Mouse (Mus musculus): ENCODE data around the gene Grtp1. TPM values are rescaled to one million over a fixed set of nuclear protein-coding genes. Genes with fewer than 3 reads are reported as not detected.
A peak's percentile ranks its signal among the peaks of the same experiment; 100 is the strongest.

The Grtp1 gene
- polyA plus RNA-seq, 1 experiment from 2014 or later, result 17.1 TPM

DNA sequence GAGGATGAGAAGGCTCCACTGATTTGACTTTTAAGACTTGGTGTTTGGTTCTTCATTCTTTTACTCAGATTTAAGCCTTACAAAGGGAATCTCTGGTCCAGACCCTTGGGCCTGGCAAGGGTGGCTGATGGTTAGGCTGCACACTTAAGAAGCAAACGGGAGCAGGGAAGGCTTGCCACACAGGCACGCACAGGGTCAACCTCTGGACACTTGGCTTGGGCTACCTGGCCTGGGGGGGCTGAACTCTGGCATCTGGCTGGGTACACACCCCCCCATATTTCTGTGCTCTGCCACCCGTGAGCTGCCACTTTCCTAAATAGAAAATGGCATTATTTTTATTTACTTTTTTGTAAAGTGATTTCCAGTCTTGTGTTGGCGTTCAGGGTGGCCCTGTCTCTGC is 25.6 kb downstream of the Grtp1 start:
- ATAC-seq (ENCODE audit: extremely low read depth, insufficient number of reproducible peaks, low FRiP score, low TSS enrichment), result no peak
- Histone ChIP-seq H3K4me3 (no peak overlapping the region), H3K9ac (no peak overlapping the region)

DNA sequence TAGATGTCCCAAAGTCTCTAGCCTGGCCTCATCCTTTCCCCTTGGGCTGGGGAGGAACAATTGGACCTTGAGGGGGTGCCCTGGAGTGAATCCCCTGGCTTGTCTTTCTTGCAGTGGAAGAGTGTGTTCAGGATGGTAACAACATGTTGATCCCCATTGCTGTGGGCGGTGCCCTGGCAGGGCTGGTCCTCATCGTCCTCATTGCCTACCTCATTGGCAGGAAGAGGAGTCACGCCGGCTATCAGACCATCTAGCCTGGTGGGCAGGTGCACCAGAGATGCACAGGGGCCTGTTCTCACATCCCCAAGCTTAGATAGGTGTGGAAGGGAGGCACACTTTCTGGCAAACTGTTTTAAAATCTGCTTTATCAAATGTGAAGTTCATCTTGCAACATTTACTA is 26.1 kb downstream of the Grtp1 start:
- H3K27me3 ChIP-seq (replicated peaks), result no peaks in the 10 kb centered on the region
- peaks cover 24% of the 10 kb centered on the region for H3K4me1 ChIP-seq
- H3K27ac ChIP-seq (replicated peaks), result no peak overlapping the region
- WGBS, result 90% methylated on average over 4 of the region's 4 CpGs
- H3K4me2 ChIP-seq, result no peak overlapping the region
- no peak overlapping the region for H3K4me3 ChIP-seq
- no peak for ATAC-seq (ENCODE audit: extremely low read depth, insufficient number of reproducible peaks, low FRiP score, low TSS enrichment)
- no peaks in the 10 kb centered on the region for H3K9me3 ChIP-seq
- H3K36me3 ChIP-seq, result peaks cover 94% of the 10 kb centered on the region
- no peak overlapping the region for H3K9ac ChIP-seq

More for the DNA sequence above, 25.6 kb downstream of the Grtp1 start:
- Histone ChIP-seq H3K36me3 (peaks cover 89% of the 10 kb centered on the region), H3K9me3 (no peaks in the 10 kb centered on the region), H3K27ac (replicated peaks) (no peak overlapping the region), H3K4me2 (no peak overlapping the region), H3K4me1 (peaks cover 24% of the 10 kb centered on the region), H3K27me3 (replicated peaks) (no peaks in the 10 kb centered on the region)
- WGBS, result 89% methylated on average over 4 of the region's 4 CpGs

DNA sequence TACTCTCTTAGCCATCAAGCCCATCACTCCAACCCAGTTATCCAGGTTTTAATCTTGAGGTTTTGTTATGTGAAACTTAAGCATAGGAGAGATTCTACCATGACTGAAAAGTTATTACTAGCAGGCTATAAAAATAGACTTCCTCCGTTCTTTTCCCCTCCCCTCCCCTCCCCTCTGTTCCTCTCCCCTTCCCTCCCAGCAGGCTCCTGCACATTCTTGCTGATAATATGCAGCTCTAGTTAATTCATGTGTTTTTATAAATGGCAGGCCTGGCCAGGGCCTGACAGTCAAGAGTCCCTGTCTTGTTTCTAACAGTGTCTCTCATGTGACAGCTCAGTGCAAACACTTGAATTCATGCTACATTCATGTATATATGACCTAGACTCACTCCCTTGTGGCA is 29.9 kb downstream of the Grtp1 start:
- H3K4me1 ChIP-seq, result peaks cover 32% of the 10 kb centered on the region
- H3K4me2 ChIP-seq, result peak overlapping the region; percentile 12
- H3K9ac ChIP-seq, result no peak overlapping the region; the same call in 1 of the 2 replicates
- peak overlapping the region; percentile 79 for H3K27ac ChIP-seq (replicated peaks)
- ATAC-seq (ENCODE audit: extremely low read depth, insufficient number of reproducible peaks, low FRiP score, low TSS enrichment), result no peak; the same call in 1 of the 2 replicates
- H3K9me3 ChIP-seq, result no peaks in the 10 kb centered on the region
- H3K4me3 ChIP-seq, result no peak overlapping the region
- H3K36me3 ChIP-seq, result peaks cover 92% of the 10 kb centered on the region
- WGBS, result 25% methylated on average over 1 of the region's 1 CpGs
- no peaks in the 10 kb centered on the region for H3K27me3 ChIP-seq (replicated peaks)

DNA sequence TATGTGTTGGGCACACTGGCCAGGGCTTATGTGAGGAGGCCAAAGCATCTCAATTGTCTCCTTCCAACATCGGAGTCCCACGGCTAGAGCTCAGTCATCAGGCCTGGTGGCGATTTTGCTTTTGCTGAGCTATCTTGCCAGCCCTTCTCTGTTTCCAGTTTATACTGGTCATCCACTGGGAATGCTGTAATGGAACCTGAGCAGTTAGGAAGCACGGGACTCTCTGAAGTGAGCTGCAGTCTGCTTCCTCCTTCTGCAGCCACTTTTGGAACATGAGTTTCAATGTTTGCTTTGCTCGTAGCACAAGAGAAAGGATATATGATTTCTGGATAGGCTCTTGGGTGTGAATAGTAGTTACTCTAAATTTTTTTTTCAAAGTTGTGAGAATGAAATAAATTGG is 36.1 kb downstream of the Grtp1 start:
- no peaks in the 10 kb centered on the region for H3K9me3 ChIP-seq
- no peak for ATAC-seq (ENCODE audit: extremely low read depth, insufficient number of reproducible peaks, low FRiP score, low TSS enrichment)
- peaks cover 55% of the 10 kb centered on the region for H3K4me1 ChIP-seq
- no peak overlapping the region for H3K27ac ChIP-seq (replicated peaks)
- 82% methylated on average over 5 of the region's 5 CpGs for WGBS
- peaks cover 35% of the 10 kb centered on the region for H3K36me3 ChIP-seq
- no peak overlapping the region for H3K9ac ChIP-seq
- peak overlapping the region; percentile 9; the same call in 1 of the 2 replicates for H3K4me2 ChIP-seq
- no peak overlapping the region for H3K4me3 ChIP-seq
- no peaks in the 10 kb centered on the region for H3K27me3 ChIP-seq (replicated peaks)

DNA sequence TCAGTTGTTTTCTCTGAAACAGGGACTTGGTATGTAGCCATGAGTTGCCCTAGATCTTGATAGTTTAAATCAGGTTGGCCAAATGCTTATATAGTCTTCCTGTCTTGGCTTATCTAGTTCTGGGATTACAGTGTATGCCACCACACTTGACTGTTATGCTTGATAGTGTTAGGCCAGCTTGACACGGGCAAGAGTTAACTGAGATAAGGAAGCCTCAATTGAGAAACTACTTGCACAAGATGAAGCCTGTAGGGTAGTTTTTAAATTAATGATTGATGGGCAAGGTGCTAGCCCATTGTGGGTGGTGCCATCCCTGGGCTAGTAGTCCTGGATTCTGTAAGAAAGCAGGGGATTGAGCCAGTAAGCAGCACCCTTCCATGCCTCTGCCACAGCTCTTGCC is 36.9 kb downstream of the Grtp1 start:
- H3K9ac ChIP-seq, result no peak overlapping the region
- H3K4me3 ChIP-seq, result 0 out of 2 replicates have a peak overlapping the region, but pooled peaks have one; percentile 1
- no peaks in the 10 kb centered on the region for H3K27me3 ChIP-seq (replicated peaks)
- no peak for ATAC-seq (ENCODE audit: extremely low read depth, insufficient number of reproducible peaks, low FRiP score, low TSS enrichment)
- no peak overlapping the region for H3K27ac ChIP-seq (replicated peaks)
- no peaks in the 10 kb centered on the region for H3K9me3 ChIP-seq
- H3K36me3 ChIP-seq, result peaks cover 27% of the 10 kb centered on the region
- peaks cover 48% of the 10 kb centered on the region for H3K4me1 ChIP-seq
- peak overlapping the region; percentile 22; the same call in 1 of the 2 replicates for H3K4me2 ChIP-seq
- 39% methylated on average over 1 of the region's 1 CpGs for WGBS

DNA sequence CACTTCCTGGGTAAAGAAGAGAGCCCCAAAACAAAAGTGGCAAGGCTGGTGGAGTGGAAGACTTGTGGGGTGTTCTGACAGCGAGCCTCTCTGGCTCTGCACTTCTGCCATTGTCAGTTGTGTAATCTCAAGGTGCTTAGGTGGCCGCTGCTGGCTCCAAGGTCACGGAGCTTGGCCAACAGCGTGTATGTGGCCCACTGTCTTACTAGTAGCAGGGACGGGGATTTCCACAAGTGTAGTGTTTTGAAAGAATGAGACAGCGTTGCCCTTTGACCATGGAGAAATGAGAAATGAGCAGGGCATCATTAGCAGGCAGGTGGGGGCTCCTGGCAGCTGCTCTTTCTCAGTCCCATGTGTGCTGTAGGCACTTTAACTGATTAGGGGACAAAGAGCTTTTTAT is 38.3 kb downstream of the Grtp1 start:
- H3K27me3 ChIP-seq (replicated peaks), result no peaks in the 10 kb centered on the region
- no peak overlapping the region for H3K27ac ChIP-seq (replicated peaks)
- no peaks in the 10 kb centered on the region for H3K9me3 ChIP-seq
- peak overlapping the region; percentile 29 for H3K4me3 ChIP-seq
- H3K4me2 ChIP-seq, result peak overlapping the region; percentile 88
- peak overlapping the region; percentile 44 for H3K9ac ChIP-seq
- 73% methylated on average over 6 of the region's 6 CpGs for WGBS
- peaks cover 13% of the 10 kb centered on the region for H3K36me3 ChIP-seq
- H3K4me1 ChIP-seq, result peaks cover 47% of the 10 kb centered on the region
- no peak for ATAC-seq (ENCODE audit: extremely low read depth, insufficient number of reproducible peaks, low FRiP score, low TSS enrichment)

DNA sequence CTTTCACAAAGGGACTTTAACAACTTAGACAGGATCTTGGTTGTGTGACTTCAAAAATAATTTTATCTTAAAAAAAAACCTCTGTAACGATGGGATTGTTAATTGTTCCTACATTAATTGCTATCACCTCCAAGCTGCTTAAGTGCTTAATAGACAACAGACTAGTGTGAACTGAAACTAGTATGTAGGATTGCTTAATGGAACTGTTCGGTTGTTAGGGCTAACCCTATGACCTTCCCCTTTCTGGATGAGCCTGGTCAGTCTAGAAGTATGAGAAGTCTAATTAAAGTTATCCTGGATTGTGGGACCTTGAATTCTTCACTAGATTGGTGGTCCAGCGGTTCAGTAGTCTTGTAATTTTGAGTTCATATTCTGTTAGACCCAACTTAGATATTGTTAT is 39.7 kb downstream of the Grtp1 start:
- Histone ChIP-seq H3K27me3 (replicated peaks) (no peaks in the 10 kb centered on the region), H3K4me3 (peak overlapping the region; percentile 100), H3K9me3 (no peaks in the 10 kb centered on the region), H3K4me2 (peak overlapping the region; percentile 88), H3K4me1 (peaks cover 47% of the 10 kb centered on the region), H3K27ac (replicated peaks) (0 out of 2 replicates have a peak overlapping the region, but pooled peaks have one; percentile 88), H3K36me3 (no peaks in the 10 kb centered on the region; the same call in 1 of the 2 replicates), H3K9ac (peak overlapping the region; percentile 99)
- no peak for ATAC-seq (ENCODE audit: extremely low read depth, insufficient number of reproducible peaks, low FRiP score, low TSS enrichment)
- 85% methylated on average over 3 of the region's 3 CpGs for WGBS

DNA sequence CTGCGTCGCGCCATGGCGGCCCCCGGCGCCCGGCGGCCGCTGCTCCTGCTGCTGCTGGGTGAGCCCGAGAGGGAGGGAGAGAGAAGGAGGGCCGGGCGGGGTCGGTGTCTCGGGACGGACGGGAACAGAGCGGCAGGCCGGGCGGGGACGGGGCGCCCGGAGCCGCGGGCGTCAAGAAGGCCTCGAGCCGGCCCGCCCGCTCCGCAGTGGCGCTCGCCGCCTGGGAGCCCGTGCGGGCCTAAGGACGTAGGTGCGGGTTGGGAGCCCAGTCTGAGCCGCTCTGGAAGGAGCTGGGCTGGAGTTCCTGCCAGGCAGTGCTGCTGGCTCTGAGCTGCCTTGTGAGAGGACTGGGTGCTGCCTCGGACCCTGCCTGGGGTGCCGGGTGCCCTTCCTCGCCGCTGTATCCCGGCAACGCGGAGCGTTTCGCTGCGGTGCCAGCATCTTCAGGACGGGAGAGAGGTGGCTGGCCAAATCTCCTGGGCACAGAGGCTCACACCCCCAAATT is 41.0 kb downstream of the Grtp1 start:
- Histone ChIP-seq H3K4me3 (peak overlapping the region; percentile 100), H3K27me3 (replicated peaks) (no peaks in the 10 kb centered on the region), H3K9ac (peak overlapping the region; percentile 99), H3K4me1 (peaks cover 46% of the 10 kb centered on the region), H3K36me3 (peaks cover 2% of the 10 kb centered on the region; the same call in 1 of the 2 replicates), H3K4me2 (peak overlapping the region; percentile 88), H3K27ac (replicated peaks) (peak overlapping the region; percentile 88), H3K9me3 (no peaks in the 10 kb centered on the region)
- ATAC-seq (ENCODE audit: extremely low read depth, insufficient number of reproducible peaks, low FRiP score, low TSS enrichment), result peak; percentile 59
- WGBS, result under 1% methylated on average over 48 of the region's 49 CpGs

DNA sequence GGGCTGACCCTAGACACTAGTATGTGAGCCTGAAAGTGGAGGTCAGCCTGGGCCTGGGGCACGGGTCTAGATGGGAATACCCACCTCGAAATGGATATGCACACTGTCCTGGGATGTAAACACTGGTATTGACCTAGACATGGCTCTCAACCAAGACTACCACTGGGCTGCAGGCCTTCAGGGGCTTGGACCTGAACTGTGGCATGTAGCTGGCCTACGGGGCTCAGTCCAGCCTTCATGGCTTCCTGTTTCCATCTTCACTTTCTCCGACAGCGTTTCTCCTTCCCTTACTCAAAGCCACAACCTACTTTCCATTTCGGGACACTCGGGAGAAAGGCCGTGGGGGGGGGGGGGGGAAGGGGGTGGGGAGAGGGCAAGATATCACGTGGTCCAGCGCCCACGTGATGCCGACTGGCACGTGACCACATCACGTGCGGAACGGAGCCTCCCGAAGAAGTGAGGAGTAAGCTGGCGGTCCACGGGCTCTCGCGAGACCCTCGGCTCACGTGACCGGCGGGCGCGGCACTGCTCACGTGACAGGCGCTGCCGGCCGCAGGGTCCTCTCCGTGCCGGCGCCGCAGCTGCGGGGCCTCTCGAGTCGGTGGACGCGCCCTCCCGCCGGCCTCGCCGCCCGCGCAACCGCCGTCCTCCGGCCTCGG is 41.6 kb downstream of the Grtp1 start, which contains the start of gene Lamp1:
TSS of gene Lamp1 (plus strand) at position 444 of the 659 bp plus-strand sequence.
- H3K4me1 ChIP-seq, result peaks cover 43% of the 10 kb centered on the region
- peak; percentile 93 for ATAC-seq (ENCODE audit: extremely low read depth, insufficient number of reproducible peaks, low FRiP score, low TSS enrichment)
- H3K36me3 ChIP-seq, result peaks cover 8% of the 10 kb centered on the region
- no peaks in the 10 kb centered on the region for H3K27me3 ChIP-seq (replicated peaks)
- peak within 1 kb of the TSS; percentile 88 for H3K27ac ChIP-seq (replicated peaks)
- H3K4me2 ChIP-seq, result peak within 1 kb of the TSS; percentile 88
- under 1% methylated on average over 50 of the region's 50 CpGs for WGBS
- peak within 1 kb of the TSS; percentile 99 for H3K9ac ChIP-seq
- peak within 1 kb of the TSS; percentile 100 for H3K4me3 ChIP-seq
- H3K9me3 ChIP-seq, result no peaks in the 10 kb centered on the region

DNA sequence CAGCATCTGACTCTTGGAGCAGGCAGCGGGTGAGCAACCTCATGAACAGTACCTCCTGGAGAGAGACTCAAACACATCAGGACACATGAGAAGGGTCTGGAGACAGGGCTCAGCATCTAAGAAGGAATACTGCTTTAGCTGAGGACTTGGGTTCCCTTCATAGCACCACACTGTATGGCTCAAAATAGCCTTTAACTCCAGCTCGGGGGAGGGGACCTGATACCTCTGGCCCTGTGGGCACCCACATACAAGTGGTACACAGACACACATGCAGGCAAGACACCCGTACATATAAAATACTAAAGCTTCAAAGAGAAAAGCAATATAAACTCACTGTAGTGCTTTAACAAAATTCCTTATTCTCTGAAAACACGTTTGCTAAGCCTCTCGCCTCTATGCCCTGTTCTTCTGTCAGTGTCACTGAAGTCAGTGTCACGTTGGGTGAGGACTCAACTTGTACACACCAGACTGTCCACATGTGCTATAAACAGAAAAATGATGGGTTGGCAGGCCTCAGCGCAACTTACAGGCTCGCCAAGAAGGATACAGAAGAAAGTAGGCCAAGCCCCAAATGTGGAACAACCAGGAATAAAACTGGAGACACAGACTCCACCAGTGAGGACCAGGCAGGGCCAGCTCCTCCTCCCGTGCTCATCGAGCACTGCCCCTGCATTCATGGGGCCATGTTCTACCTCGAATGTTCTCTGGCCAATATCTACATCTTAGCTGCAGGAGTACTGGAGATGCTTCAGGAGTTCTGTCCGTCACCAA is 43.9 kb downstream of the Grtp1 start:
- no peak for ATAC-seq (ENCODE audit: extremely low read depth, insufficient number of reproducible peaks, low FRiP score, low TSS enrichment)
- Histone ChIP-seq H3K4me1 (peaks cover 22% of the 10 kb centered on the region), H3K36me3 (peaks cover 8% of the 10 kb centered on the region), H3K9me3 (no peaks in the 10 kb centered on the region), H3K9ac (no peak overlapping the region), H3K27me3 (replicated peaks) (no peaks in the 10 kb centered on the region), H3K4me2 (no peak overlapping the region), H3K27ac (replicated peaks) (no peak overlapping the region), H3K4me3 (no peak overlapping the region)
- 69% methylated on average over 12 of the region's 12 CpGs for WGBS

DNA sequence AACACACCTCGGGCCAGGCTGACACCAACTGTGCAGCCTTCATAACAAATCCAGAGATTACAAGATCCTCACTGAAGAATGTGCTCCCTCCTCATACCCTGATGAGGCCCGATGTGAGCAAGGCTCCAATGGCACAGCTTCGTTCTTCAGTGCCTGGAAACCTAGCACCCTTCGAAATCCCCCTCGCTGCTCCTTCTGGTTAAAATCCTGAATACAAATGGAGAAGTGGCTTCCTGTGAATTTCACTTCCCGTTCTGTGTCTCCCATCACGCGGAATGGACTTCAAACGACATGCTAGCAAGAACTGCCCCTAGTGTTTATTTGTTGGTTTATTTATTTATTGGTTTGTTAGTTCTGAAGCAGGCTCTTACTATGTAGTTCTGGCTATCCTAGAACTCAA is 45.1 kb downstream of the Grtp1 start:
- H3K9ac ChIP-seq, result no peak overlapping the region
- no peak overlapping the region for H3K4me3 ChIP-seq
- no peak for ATAC-seq (ENCODE audit: extremely low read depth, insufficient number of reproducible peaks, low FRiP score, low TSS enrichment)
- H3K9me3 ChIP-seq, result no peaks in the 10 kb centered on the region
- no peak overlapping the region for H3K4me2 ChIP-seq
- H3K27me3 ChIP-seq (replicated peaks), result no peaks in the 10 kb centered on the region
- WGBS, result 70% methylated on average over 9 of the region's 9 CpGs
- H3K36me3 ChIP-seq, result peaks cover 14% of the 10 kb centered on the region
- H3K27ac ChIP-seq (replicated peaks), result no peak overlapping the region
- H3K4me1 ChIP-seq, result peaks cover 10% of the 10 kb centered on the region
